Mouse (Mus musculus) frontal cortex, adult (tissue): ENCODE results near the gene Capzb.

Experiments used
- ATAC-seq: cut with Nextera tagmentation; 2 replicates; pipeline ENCODE4 v1.9.2; 2017; ENCODE audit warnings: mild to moderate bottlenecking, moderate library complexity, mixed read lengths; ENCODE audit not compliant: low TSS enrichment

The Capzb gene

DNA sequence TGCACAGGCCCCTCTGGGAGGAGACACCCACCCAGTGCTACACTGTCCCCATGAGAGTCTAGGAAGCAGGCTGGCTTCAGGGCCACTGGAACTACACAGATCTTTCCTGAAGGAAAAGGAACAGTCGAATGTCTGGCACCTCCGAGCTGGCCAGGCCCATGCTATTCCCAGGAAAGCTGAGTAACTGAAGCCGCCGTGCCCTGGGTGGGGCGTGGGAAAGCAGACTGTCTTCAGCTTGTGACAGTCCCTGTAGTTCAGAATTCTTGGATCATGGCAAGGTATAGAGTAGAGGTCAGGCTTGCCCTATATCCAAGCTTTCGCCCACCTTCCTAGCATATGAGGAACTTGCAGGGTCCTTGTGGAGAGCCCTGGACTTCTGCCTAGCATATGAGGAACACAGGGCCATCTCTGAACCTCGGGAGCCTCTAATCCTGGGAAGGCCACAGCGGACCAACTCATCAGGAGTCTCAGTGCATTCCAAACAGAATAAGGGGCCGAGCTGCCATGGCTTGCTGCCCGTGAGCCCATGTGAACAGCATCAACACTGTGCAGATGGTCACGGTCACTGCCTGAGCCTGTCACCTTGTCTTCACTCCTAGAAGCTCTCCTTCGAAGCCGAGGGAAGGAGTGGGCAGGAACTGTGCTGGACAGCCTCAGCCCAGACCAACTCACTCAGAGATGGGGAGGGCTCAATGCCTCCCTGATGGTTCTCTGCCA, 73.2 kb downstream of the Capzb start:
- ATAC-seq: peak; percentile 44; the same call in 1 of the 2 replicates

DNA sequence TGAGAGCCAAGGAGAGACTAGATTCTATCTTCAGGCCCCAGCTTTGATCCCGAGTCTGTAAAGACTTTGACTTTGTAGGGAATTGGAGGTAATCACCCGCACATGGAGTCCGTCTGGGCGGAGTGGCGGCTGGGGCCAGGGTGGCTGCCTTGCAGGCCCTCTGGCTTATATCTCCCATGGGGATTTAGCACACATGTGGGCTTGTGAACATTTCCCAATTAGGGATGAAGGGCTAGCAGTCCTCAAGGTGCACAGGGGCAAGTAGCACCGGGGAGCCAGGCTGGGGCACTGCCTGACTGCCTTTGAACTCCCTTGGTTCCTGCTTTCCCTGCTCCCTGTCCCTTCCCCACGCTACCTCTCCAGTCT, 73.8 kb downstream of the Capzb start:
- ATAC-seq: no peak

DNA sequence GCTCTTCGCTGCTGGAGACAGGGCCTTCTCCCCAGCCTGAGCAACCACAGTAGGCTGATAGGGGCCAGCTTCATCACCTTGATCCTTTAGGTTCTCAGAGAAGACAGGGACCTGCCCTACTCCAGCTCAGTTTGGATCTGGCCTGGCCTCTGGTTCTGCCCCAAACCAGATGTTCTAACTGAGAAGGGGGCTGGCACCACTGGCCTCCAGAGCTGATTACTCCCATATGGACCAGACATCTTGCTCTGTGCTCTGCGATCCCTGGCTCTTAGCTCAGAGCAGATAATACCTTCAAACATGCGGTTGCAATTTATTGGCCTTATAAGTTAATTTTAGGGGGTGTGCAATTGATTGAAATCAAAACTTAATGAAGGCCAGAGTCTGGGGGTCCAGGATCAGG, 74.6 kb downstream of the Capzb start:
- ATAC-seq: no peak

DNA sequence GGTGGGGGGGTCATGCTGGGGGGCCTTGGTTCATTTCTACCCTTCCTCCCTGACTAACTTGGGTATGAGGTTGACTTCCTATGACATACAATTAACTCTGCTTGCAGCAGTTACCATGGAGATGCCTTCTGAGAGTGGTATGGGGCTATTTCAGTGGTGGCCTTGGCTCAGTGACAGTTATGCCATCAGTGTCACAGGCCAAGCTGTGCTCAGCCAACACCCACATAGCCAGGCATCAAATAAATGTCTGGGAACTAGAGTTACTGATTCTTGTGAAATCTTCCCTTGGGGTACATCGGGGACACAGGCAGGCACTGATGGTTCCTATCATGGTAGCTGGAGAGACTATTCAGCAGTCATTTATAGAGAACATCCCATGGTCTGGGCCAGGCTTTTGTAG, 75.5 kb downstream of the Capzb start:
- no peak for ATAC-seq

DNA sequence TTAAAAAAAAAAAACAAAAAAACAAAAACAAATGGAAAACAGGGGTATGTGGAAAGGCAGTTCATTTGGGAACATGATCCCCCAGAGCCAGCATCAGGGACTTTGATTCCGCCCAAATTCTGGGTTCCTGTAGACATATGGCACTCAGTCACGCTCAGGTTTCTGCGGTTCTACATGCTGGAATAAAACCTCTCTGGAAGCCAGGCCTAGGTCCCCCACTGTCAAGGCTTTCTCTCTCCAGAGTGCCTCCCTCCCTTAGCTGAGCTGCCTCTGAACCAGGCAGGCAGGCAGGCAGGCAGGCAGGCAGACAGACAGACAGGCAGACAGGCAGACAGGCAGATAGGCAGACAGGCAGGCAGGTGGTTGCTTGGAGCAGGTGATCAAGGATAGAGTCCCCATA, 77.5 kb downstream of the Capzb start:
- ATAC-seq: no peak

DNA sequence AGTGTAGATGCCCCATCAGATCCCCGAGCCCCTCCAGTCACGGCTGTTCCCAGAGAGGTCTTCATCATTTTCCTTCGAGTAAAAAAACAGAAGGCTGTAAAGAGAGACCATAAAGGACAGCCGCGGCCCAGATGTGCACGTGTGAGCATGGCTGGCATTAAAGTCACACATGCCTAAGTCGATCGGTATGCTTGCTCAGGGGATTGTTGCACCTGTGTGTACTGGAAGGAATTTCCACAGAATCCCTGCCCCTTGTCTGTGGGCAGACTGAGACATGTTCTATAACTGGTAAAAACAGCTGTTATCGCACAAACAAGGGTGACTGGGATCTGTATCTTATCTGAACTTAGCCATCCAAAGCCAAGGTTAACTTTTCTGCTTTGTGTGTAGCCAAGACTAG, 78.9 kb downstream of the Capzb start:
- no peak for ATAC-seq

DNA sequence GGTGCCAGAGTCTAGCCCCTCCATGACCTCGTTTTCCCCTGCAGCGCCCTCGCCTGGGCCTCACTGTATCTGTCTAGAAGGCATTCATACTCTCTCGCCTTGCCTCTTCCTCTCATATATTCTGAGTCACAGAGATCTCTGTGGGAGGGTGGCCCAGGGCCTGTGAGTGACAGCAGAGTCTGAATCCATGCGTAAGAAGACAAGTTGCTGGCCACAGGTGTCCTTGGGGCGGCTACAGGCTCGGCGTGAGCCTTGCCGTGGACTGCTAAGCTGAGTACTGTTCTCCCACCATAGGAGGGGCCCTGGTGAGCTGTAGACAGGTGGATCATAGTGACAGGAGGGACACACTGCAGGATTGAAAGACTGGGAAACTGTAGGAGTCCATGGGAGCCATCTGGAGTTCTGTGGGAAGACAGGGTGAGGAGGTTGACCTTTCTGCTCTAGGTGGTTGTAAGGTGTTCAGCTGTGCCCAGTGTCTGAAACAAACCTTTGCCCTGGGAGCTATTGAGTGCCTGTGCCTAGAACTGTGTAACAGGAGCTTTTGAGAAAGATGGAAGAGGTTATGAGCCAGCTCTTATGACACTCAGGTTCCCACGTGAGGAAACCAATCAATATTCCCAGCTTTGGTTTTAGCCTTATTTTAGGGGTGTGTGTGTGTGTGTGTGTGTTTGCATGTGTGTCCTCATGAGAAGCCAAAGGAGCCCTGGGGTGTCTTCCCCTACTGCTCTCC, 80.4 kb downstream of the Capzb start:
- no peak for ATAC-seq

DNA sequence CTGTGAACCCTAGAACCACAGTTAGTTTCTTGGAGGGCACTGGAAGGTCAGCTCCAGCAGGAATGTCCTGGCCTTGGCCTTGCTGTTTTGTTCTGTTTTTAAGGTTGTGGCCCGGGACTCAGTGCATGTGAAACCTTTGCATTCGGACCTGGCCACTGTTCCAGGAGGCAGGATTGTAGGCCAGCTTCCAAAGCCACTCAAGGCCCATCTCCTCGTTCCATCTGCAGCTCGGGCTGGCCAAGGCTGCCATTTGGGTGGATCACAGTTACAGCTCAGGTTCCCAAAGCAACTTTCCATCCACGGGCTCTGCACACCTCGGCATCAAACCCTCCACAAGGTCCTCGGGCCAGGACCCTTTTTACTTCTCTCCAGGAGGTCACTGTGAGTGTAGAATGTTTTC, 81.9 kb downstream of the Capzb start:
- no peak for ATAC-seq

DNA sequence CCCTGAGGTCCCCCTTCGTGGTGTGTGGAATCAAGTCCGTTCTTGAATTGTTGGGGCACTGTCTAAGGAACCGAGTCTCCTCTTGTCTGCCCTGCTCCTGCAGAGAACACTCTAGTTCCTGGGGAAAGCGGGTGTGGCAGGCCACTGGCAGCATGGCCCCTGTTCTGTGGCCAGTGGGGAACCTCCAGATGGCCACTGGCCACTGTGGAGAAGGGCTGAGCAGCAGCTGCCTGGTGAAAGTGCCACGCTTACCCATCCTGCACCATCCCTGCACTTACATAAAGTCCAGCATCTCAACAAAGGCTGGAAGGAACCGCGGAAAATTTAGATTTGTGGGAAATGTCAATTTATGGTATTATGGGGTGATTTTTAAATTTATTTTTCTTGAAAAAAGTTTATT, 83.7 kb downstream of the Capzb start:
- ATAC-seq: no peak

DNA sequence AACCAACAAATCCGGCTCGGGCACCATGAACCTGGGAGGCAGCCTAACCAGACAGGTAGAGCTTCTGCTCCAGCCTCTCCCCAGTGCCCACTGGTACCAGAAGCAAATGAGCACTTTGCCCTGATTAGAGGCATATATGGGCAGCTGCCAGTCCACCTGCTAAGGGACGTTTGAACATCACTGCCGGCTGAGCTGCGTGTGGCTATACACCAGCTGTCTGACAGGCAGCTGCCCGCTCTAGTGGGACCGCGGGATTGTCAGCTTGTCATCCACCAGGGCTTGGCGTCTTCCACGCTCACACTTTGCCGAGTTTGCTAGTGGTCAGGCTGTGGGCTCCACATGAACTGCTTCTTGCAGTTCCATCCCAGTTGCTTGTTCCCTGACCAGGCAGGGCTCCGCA, 87.8 kb downstream of the Capzb start:
- ATAC-seq: no peak

DNA sequence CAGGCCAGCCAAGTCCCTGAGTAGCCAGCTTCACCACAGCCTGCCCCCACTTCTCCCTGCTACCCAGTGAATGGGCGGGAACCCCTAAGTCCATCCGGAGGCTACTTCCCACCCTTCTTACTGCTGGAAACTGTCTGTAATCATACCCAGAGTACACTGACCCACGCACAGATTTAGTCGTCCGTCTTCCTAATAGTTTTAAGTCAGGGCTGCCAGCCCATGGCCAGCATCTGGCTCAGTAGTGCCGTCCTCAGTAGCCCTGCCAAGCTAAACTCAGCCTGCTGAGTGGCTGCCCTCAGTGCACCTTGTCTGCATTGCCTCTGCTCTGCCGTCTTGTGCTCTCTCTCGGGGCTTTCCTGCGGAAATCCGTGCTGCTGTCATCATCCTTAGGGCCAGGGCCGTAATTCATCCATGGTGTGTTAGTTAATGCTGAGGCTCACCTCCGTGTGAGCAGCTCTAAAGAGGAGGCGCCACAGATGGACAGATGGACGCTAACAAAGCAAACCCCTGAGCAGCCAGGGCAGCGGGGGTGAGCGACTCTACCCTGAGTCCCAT, 89.2 kb downstream of the Capzb start:
- ATAC-seq: no peak

DNA sequence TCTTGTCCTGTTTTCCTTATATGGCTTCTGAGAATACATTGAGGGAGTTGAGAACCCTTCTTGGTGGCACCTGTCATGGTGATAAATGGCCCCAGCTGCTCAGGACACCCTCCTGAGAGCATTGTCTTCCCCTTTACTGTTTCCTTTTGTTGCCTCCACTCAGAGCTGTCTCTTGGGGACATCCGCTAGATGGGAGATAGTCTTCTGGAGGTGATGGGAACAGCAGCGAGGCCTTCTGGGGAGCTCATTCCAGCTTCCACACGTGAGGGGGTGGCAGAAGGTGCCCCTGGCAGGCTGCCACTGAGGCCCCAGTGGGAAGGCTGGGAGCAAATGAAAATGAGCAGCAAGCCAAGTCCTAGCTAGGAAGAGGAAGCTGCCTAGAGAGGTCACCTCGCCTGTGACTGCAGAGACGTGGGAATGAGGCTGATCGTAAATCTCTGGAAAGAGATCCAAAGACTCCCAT, 90.3 kb downstream of the Capzb start:
- no peak for ATAC-seq

DNA sequence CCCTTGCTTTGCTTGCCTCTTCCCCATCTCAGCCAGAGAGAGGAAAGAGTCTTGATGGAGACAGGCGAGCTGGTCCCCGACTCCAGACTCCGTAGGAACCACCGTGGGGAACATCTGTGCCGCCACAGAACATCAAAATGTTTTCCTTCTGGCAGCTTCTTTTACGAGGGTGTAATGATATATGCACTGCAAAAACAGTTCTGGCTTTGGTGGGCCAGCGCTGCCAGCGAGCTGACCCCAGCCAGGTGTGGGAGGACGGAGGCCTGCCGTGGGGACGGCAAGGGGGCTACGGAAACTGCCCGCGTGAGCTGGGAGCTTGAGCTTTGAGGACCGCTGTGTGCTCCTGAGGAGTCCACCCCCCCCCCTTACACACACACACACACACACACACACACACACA, 92.2 kb downstream of the Capzb start:
- ATAC-seq: no peak

DNA sequence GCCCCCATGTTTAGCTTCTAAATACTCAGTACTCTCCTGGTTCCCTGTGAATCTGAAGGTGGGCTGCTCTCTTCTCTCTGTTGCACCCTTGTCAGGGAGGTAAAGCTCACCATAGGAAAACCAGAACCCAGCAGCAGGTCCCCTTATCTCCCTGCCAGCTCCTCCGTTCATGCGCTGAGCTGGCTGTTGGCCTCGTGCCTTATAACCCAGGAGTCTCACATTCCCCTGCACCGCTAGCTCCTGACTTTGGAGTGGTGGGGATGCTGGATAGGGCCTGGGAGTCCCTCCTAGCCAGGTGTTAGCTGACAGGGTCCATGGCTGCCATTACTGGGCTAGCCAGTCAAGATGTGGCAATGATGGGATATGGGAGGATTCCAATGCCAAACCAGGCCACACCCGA, 93.5 kb downstream of the Capzb start:
- ATAC-seq: no peak

DNA sequence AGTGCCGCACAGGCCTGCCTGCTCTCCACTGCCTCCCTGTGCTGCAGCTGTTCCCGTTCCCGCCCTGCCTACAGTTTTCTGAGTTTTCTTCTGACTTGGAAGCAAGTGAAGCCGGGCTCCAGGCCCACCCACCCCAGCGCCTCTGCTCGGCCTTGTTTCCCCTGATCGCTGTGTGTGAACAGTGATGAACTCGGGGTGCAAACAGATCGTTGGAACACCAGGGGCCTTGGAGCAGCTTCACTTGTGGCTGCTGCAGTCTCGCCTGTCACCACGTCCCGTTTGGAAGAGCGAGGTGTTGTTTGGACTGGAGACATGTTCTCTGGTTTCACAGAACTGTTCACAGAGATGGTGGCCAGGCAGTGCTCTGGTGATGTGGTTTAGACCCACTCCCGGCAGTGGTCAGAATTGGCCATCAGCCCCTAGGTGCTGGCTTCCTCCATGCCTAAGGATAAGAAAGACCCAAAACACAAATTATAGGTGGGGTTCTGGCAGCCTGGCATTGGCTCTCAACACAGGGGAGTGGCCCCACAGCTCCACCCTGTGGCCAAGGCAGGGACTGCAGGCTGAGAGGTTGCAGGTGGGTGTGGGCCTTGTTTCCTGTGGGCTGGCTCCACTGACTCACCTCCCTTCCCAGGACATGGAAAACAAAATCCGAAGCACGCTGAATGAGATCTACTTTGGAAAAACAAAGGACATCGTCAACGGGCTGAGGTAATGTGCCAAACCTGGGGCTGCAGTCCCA, 94.6 kb downstream of the Capzb start:
- peak; percentile 35; the same call in 1 of the 2 replicates for ATAC-seq

DNA sequence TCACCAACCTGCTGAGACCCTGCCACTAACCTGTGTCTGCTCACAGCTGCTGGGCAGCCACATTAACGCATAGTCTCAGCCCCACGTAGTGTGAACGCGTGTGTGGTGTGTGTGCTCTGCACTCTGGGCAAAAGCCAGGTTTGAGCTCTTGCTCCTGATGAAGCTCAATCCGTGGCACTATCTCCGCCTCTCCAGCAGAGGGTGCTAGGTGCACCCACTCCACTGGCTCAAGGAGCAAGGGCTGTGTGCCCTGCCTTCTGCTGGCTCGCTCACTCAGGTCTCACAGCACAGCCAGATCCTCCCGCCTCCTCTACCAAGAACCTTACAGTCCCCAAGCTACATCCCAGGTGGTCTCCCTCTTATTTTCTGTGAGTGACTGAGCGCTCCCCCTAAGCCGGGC, 96.3 kb downstream of the Capzb start:
- ATAC-seq: peak; percentile 53

DNA sequence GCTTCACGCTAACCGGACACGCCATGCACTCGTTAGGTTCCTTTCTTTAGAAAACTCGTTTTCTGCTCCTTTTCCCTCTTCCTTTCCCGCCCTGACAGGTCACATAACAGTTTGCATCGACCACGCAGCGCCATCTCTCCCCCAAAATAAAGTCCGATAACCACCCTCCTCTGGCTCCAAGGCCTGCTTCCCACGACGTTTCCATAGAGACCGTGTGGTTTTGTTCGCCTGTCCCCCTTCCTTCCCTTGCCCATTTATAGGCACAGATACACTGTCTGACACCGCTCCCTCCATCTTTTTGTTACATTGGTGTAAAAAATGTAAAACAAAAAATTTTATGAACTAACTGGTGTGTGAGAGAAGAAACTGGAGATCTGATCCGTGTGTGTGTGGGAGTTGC, 98.4 kb downstream of the Capzb start:
- ATAC-seq: no peak

DNA sequence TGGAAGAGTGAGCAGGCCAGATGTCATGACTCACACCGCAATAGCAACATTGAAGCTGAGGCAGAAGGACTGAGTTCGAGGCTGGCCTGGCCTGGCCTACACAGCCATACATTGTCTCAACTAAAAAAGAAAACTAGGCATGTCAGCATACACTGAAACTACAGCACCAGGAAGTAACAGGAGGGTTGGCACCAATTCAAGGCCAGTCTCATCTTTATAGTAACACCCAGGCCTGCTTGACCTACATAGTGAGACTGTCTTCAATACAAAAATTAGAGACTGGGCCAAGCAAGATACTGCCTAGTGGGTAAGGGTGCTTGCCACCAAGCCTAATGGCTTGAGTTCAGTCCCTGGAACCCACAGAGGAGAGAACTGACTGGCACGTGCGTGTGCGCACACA, 99.3 kb downstream of the Capzb start:
- ATAC-seq: no peak

DNA sequence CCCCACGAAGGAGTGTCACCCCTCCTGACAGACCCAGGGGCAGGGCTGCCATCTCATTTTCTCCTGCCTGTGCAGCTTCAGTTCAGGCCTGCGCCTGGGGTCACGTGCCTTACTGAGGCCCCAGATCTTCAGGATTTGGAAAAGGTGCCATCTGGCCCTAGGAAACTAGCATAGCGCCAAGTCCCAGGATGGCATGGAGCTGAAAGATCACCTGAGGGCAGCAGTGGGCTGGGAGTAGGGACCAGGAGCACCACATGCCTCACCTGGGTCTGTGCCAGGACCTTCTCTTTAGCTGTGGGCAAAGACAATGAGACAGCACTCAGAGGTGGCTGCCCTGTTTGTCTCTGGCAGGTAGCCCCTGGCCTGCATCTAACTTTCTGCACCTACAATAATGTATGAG, 104.9 kb downstream of the Capzb start:
- ATAC-seq: no peak

DNA sequence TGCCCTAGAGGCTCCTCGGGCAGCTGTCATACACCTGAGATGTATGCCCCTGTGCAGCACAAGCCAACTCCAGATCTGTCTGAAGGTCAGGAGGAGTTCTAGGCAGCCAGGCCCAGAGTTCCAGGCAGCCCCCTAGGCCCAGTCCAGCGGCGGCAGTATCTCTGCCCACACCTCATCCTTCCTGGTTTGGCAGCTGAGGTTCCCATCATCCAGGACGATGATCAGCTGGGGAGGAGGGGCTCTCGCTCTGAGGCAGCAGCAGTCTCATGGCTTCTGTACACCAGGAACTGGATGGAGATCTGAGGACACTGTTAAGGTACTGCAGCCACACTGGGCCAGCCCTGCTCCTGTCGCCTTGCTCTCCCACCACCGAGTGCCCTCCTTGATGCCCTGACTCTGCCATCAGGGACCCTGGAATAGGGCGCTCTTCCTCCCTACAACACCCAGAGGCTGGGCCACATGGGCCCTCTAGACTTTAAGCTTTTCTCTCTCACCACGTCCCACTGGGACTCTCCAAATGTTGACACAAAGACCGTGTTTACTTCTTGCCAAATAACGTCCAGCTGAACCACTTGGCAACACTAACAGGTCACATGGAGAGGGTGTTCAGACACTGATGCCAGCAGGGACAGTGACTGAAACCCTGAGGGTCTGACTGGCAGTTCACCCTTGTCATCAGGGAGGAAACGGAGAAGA, 106.1 kb downstream of the Capzb start:
- no peak for ATAC-seq

DNA sequence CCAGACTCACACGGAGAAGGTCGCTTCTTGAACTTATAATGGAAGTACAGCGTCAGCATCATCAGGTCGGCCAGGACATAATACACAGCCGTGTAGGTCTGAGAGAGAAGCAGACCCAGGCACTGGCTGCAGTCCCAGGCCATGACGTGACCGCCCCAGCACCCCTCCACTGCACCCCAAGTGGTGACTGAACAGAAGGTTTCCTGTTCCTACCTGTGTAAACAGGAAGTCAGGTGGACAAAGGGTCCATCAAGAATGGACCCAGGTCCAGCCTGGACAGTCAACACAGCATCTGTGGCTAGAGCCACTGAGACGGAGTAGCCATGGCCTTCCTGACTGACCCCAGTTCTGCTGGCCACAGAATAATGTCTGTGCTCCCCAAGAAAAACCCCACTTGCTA, 109.1 kb downstream of the Capzb start:
- no peak for ATAC-seq

DNA sequence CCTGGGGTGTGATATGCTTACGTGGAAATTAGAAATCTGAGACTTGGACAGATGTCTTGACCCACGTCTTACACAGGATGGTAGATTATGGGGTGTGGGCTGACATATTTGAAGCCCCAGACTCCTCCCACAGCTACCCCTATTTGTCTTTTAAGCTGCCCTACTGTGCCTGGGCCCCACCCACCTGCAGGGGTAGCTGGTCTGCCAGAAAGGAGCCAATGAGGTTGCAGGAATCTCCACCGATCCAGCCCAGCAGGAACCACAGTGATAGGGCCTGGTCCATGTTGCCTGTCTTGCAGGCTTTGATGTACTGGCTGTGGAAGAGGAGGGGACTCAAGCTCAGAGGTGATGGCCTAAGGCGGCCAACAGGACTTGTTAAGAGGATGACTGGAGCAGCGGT, 109.5 kb downstream of the Capzb start:
- ATAC-seq: no peak
